Mouse (Mus musculus): ENCODE results near the gene Cd80. TPM values are rescaled to one million over a fixed set of nuclear protein-coding genes. Genes with fewer than 3 reads are reported as not detected.

The Cd80 gene
- total and polyA plus RNA-seq, 3 experiments, result 39.5 to 57.8 (median 46.2) TPM

DNA sequence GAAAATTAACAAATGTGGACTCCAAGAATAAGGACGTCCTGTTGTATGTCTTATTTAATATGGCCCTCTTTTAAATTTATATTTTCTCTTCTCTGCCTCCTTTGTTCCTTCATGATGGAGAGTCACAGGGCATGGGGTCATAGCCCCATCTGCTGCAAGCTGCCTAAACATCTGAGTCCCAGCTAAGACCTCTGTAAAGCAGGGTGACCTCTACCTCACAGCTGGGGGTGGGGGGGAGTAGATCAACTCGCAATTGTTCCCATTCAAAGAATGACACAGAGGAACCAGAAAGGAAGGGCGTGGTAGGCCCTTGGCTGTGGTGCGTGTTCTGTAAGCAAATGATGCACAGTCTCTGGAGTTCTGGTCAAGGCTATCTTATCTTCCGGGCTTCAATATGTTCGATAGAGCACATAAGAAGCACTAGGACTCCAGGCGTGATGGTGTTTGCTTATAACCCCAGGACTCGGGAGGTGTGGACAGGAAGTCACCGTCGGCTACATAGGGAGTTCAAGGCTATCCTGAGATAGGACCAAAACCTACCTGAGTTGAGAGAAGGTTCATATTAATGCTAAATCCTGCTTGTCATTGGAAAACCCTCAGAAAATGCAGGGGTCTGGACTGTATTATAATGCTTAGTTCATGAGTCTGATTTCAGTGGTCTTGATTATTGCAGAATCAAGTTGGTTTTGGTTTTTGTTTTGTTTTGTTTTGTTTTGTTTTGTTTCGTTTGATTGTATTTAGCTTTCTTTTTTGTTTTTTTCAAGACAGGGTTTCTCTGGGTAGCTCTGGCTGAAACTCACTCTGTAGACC is 16.5 kb downstream of the Cd80 start:
- Histone ChIP-seq H3K36me3 (replicated peaks in 1 of 2; ENCODE audit: control insufficient read depth in 1 of 2, insufficient read depth in 1 of 2, low read length in 1 of 2) (peaks cover 72 to 90% of the 10 kb centered on the region in 2 experiments), H3K9ac (ENCODE audit: insufficient read depth, low read depth) (no peak overlapping the region), H3K4me3 (replicated peaks in 1 of 3; ENCODE audit: low read depth in 2 of 3, low read length in 2 of 3, poor library complexity in 1 of 3) (no peak overlapping the region), H3K79me2 (replicated peaks; ENCODE audit: control insufficient read depth, extremely low read depth, insufficient read depth, poor library complexity, severe bottlenecking) (peaks cover 89% of the 10 kb centered on the region), H3K27ac (ENCODE audit: insufficient read depth, low read depth) (no peak overlapping the region; the same call in 1 of the 2 replicates), H3K27me3 (replicated peaks) (no peaks in the 10 kb centered on the region), H3K9me3 (replicated peaks; ENCODE audit: low read length) (no peaks in the 10 kb centered on the region), H3K4me2 (ENCODE audit: insufficient read depth, low read depth, poor library complexity, severe bottlenecking) (no peak overlapping the region), H3K4me1 (ENCODE audit: control insufficient read depth in 1 of 2, insufficient read depth in 2 of 2) (peaks cover 22 to 93% of the 10 kb centered on the region in 2 experiments)
- peak; percentile 48 for TF ChIP-seq RAD21 (IDR thresholded peaks at IDR 0.05; ENCODE audit: low read depth, low read length)
- no peak for TF ChIP-seq TCF12 (IDR thresholded peaks at IDR 0.05; ENCODE audit: low read depth, low read length)
- TF ChIP-seq ZKSCAN1 (IDR thresholded peaks at IDR 0.05; ENCODE audit: borderline replicate concordance, low read depth, low read length), result no peak
- no peak for TF ChIP-seq POLR2AphosphoS2 (IDR thresholded peaks at IDR 0.05; ENCODE audit: low read depth, low read length)
- TF ChIP-seq POLR2A (IDR thresholded peaks at IDR 0.05; ENCODE audit: low read depth, low read length), result peak; percentile 40; the same call in 1 of the 2 replicates
- peak in 1 of 2 experiments; percentile 52; a peak in 2 of 4 replicates for TF ChIP-seq CTCF (conservative IDR thresholded peaks at IDR 0.05 in 1 of 2, IDR thresholded peaks at IDR 0.05 in 1 of 2; ENCODE audit: low read depth in 2 of 2, low read length in 2 of 2)
- no peak for TF ChIP-seq NELFE (IDR thresholded peaks at IDR 0.05; ENCODE audit: low read depth, low read length)
- TF ChIP-seq ZNF384 (IDR thresholded peaks at IDR 0.05; ENCODE audit: low read depth, low read length), result no peak
- peak; percentile 58 for TF ChIP-seq SMC3 (IDR thresholded peaks at IDR 0.05; ENCODE audit: low read depth, low read length)
- no peak for TF ChIP-seq ETS1 (conservative IDR thresholded peaks at IDR 0.05; ENCODE audit: low read depth, low read length)
- dilution Hi-C loops (cut with MboI; ENCODE audit: extremely low pct_ligation_motif_present, extremely low pct_unique_long_range_greater_than_20kb, low sequenced_read_pairs) (no loop called here), in situ Hi-C loops (cut with MboI; ENCODE audit: low pct_ligation_motif_present, low pct_unique_long_range_greater_than_20kb, low sequenced_read_pairs) (no loop called here)
- no peak for DNase-seq (ENCODE audit: extremely low read depth)

DNA sequence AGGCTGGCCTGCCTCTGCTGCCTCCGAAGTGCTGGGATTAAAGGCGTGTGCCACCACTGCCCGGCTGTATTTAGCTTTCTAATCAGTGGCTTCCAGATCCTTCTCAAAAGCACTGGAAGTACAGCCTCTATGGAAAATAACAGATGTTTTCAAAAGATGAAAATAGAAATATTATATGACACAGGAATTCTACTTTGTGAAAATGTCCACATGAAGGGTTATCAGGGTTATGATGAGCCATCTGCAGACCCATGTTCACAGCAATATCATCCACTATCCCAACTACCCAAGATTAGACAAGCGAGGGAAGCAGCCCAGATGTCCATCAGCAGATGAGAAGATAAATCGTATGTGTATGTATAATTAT is 17.1 kb downstream of the Cd80 start:
- Histone ChIP-seq H3K9me3 (replicated peaks; ENCODE audit: low read length) (no peaks in the 10 kb centered on the region), H3K27ac (ENCODE audit: insufficient read depth, low read depth) (no peak overlapping the region), H3K4me3 (replicated peaks in 1 of 3; ENCODE audit: low read depth in 2 of 3, low read length in 2 of 3, poor library complexity in 1 of 3) (no peak overlapping the region), H3K36me3 (replicated peaks in 1 of 2; ENCODE audit: control insufficient read depth in 1 of 2, insufficient read depth in 1 of 2, low read length in 1 of 2) (peaks cover 77 to 89% of the 10 kb centered on the region in 2 experiments), H3K79me2 (replicated peaks; ENCODE audit: control insufficient read depth, extremely low read depth, insufficient read depth, poor library complexity, severe bottlenecking) (peaks cover 89% of the 10 kb centered on the region), H3K4me1 (ENCODE audit: control insufficient read depth in 1 of 2, insufficient read depth in 2 of 2) (peaks cover 27 to 92% of the 10 kb centered on the region in 2 experiments), H3K4me2 (ENCODE audit: insufficient read depth, low read depth, poor library complexity, severe bottlenecking) (no peak overlapping the region), H3K27me3 (replicated peaks) (no peaks in the 10 kb centered on the region), H3K9ac (ENCODE audit: insufficient read depth, low read depth) (no peak overlapping the region)
- no peak for TF ChIP-seq PAX5 (IDR thresholded peaks at IDR 0.05; ENCODE audit: low read length)
- TF ChIP-seq JUN (IDR thresholded peaks at IDR 0.05; ENCODE audit: insufficient read depth, low read depth, low read length), result no peak
- TF ChIP-seq USF2 (conservative IDR thresholded peaks at IDR 0.05; ENCODE audit: low read depth, low read length), result no peak
- no peak for TF ChIP-seq JUND (conservative IDR thresholded peaks at IDR 0.05; ENCODE audit: low read depth, low read length)
- TF ChIP-seq MAFK (IDR thresholded peaks at IDR 0.05; ENCODE audit: insufficient replicate concordance, low read length), result no peak
- no peak for TF ChIP-seq IRF4 (IDR thresholded peaks at IDR 0.05; ENCODE audit: low read depth, low read length)
- dilution Hi-C loops (cut with MboI; ENCODE audit: extremely low pct_ligation_motif_present, extremely low pct_unique_long_range_greater_than_20kb, low sequenced_read_pairs) (no loop called here), in situ Hi-C loops (cut with MboI; ENCODE audit: low pct_ligation_motif_present, low pct_unique_long_range_greater_than_20kb, low sequenced_read_pairs) (no loop called here)
- no peak for DNase-seq (ENCODE audit: extremely low read depth)
